Mouse (Mus musculus): Measurements from ENCODE around the gene Tmem163. TPM values are rescaled to one million over a fixed set of nuclear protein-coding genes. Genes with fewer than 3 reads are reported as not detected.

Tmem163 gene
- total and polyA plus RNA-seq, 3 experiments: 0.05 TPM; not detected in 2

DNA sequence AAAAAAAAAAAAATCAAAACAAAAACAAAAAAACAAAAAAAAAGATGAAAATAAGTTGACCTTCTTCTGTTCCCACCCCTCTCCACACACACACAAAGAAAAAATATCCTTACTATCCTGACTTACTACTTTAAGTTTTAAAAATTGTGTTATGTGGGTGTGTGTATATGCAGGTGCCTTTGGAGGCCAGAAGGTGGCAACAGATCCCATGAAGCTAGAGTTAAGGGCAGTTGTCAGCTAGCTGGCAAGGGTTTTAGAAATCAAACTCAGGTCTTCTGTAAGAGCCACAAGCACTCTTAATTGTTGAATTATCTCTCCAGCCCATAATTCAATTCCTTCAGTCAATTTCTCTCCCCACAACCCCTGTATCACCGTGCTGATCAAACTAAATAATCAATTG, 22.8 kb upstream of the Tmem163 start:
- Histone ChIP-seq H3K4me1 (ENCODE audit: insufficient read depth, low read depth, low read length) (0 out of 2 replicates have a peak, but pooled peaks cover under 1% of the 10 kb centered on the region), H3K9me3 (replicated peaks) (no peaks in the 10 kb centered on the region), H3K36me3 (replicated peaks) (no peaks in the 10 kb centered on the region), H3K27me3 (ENCODE audit: insufficient read depth, low read length) (no peaks in the 10 kb centered on the region), H3K4me3 (ENCODE audit: low read depth, low read length) (no peak overlapping the region)
- peak; percentile 49; the same call in 1 of the 2 replicates for ATAC-seq (ENCODE audit: extremely low read depth, insufficient number of reproducible peaks, low FRiP score, poor library complexity, severe bottlenecking)
- DNase-seq (ENCODE audit: low spot score): no peak
- TF ChIP-seq GATA2 (IDR thresholded peaks at IDR 0.05; ENCODE audit: borderline replicate concordance, low read depth, low read length) (no peak), TAL1 (conservative IDR thresholded peaks at IDR 0.05; ENCODE audit: low read depth, low read length) (no peak), GATA1 (IDR thresholded peaks at IDR 0.05; ENCODE audit: borderline replicate concordance, low read length) (no peak), POLR2AphosphoS5 (IDR thresholded peaks at IDR 0.05; ENCODE audit: insufficient replicate concordance, low read depth, low read length) (no peak), CTCF (IDR thresholded peaks at IDR 0.05; ENCODE audit: low read depth, low read length) (no peak)

DNA sequence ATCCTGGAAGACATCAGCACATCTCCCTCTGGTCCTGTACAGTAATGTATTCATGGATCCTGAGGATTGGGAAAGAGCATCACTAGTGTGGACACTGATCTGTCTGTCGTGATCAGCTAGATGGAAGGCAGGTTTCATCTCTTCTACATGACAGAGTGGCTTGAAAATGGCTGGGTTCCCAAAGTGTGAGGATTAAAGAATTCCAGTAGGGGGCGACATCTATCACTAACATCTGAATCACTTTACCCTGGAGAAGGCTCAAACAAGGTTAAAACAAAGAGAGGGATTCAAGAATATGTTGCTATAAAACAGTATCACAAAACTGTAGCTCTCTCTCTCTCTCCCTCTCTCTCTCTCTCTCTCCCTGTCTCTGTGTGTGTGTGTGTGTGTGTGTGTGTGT, 17.2 kb upstream of the Tmem163 start:
- 0 out of 2 replicates have a peak, but pooled peaks cover 5% of the 10 kb centered on the region for H3K4me1 ChIP-seq (ENCODE audit: insufficient read depth, low read depth, low read length)
- peaks cover 3% of the 10 kb centered on the region for H3K27me3 ChIP-seq (ENCODE audit: insufficient read depth, low read length)
- TF ChIP-seq POLR2AphosphoS5 (IDR thresholded peaks at IDR 0.05; ENCODE audit: insufficient replicate concordance, low read depth, low read length): no peak
- TF ChIP-seq CTCF (IDR thresholded peaks at IDR 0.05; ENCODE audit: low read depth, low read length): no peak; the same call in 1 of the 2 replicates
- no peak for TF ChIP-seq TAL1 (conservative IDR thresholded peaks at IDR 0.05; ENCODE audit: low read depth, low read length)
- TF ChIP-seq GATA2 (IDR thresholded peaks at IDR 0.05; ENCODE audit: borderline replicate concordance, low read depth, low read length): no peak
- no peak for TF ChIP-seq GATA1 (IDR thresholded peaks at IDR 0.05; ENCODE audit: borderline replicate concordance, low read length)
- DNase-seq (ENCODE audit: low spot score): peak; percentile 30
- peak; percentile 49 for ATAC-seq (ENCODE audit: extremely low read depth, insufficient number of reproducible peaks, low FRiP score, poor library complexity, severe bottlenecking)
- H3K9me3 ChIP-seq (replicated peaks): no peaks in the 10 kb centered on the region
- H3K4me3 ChIP-seq (ENCODE audit: low read depth, low read length): no peak overlapping the region
- no peaks in the 10 kb centered on the region for H3K36me3 ChIP-seq (replicated peaks)

DNA sequence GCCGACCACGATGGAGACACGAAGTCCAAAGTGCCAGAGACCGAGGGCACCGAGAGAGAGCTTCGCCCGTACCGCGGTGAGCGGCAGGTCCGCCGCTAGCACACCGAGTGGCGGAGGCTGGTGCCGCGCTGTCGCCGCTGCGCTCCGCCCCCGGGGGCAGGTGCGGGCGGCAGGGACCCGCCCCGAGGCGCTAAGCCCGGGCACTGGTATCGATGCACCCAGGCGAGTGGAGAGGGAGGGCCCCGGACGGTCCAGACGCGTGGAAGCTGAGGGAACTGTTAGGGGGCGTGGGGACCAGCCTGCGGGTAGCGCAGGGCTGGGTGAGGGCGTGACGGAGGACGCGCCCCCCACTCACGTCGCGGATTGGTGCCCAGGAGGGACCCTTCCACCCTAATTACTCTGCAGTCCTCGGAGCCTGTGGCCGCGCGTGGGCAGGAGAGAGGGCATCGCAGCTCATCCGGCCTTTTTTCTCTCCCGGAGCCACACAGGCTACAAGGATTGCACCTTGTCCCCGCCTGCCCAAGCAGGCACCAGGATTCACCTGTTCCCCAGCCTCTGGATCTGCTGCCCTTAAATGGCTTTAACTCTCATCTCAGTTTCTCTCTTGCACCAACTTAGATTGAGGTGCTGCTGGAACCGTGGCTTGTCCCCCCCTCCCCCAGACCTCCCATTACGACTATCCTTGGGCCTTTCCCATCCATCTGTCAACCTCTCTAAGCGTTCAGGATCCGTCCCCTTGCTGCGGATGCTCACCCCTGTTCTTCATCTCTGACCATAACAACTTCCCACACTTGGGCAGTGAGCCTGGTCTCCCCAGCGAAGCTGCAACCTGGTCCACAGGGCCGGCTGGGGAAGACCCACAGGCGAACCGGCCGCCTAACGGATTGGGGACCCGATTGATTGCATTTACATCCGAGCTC, 1.4 kb downstream of the Tmem163 start:
- Histone ChIP-seq H3K4me1 (ENCODE audit: insufficient read depth, low read depth, low read length) (no peaks in the 10 kb centered on the region), H3K27me3 (ENCODE audit: insufficient read depth, low read length) (no peaks in the 10 kb centered on the region; the same call in 1 of the 2 replicates), H3K36me3 (replicated peaks) (no peaks in the 10 kb centered on the region), H3K9me3 (replicated peaks) (peaks cover 15% of the 10 kb centered on the region), H3K4me3 (ENCODE audit: low read depth, low read length) (peak overlapping the region; percentile 27; the same call in 1 of the 2 replicates)
- TF ChIP-seq GATA2 (IDR thresholded peaks at IDR 0.05; ENCODE audit: borderline replicate concordance, low read depth, low read length) (no peak), POLR2AphosphoS5 (IDR thresholded peaks at IDR 0.05; ENCODE audit: insufficient replicate concordance, low read depth, low read length) (no peak), CTCF (IDR thresholded peaks at IDR 0.05; ENCODE audit: low read depth, low read length) (no peak), GATA1 (IDR thresholded peaks at IDR 0.05; ENCODE audit: borderline replicate concordance, low read length) (no peak), TAL1 (conservative IDR thresholded peaks at IDR 0.05; ENCODE audit: low read depth, low read length) (no peak)
- DNase-seq (ENCODE audit: low spot score): no peak
- ATAC-seq (ENCODE audit: extremely low read depth, insufficient number of reproducible peaks, low FRiP score, poor library complexity, severe bottlenecking): no peak

DNA sequence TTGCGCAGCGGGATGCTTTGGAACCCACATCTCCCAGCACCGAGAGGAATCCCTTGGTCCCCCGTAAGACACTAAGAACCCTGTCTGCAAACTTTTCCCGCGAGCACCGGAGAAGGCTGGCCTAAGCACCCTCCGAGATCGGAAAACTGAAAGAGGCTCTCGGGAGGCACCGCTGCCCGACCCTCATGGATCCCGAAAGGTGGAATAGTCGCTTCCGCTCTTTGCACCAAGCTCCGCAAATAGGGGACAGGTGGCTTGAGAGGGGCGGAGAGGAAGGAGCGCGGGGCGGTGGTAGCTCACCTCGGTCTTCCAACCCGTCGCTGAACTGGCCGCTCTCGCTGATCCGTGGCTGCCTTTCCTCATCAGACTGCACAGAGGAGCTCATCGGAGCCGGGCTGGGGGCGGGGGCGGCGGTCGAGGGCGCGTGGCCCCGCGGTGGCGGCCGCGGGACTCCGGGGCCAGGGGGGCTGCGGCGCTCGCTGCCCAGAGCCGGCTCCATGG, 2.2 kb downstream of the Tmem163 start:
- Histone ChIP-seq H3K27me3 (ENCODE audit: insufficient read depth, low read length) (no peaks in the 10 kb centered on the region; the same call in 1 of the 2 replicates), H3K4me3 (ENCODE audit: low read depth, low read length) (peak overlapping the region; percentile 27; the same call in 1 of the 2 replicates), H3K9me3 (replicated peaks) (peaks cover 15% of the 10 kb centered on the region), H3K4me1 (ENCODE audit: insufficient read depth, low read depth, low read length) (no peaks in the 10 kb centered on the region), H3K36me3 (replicated peaks) (no peaks in the 10 kb centered on the region)
- no peak for DNase-seq (ENCODE audit: low spot score)
- TF ChIP-seq TAL1 (conservative IDR thresholded peaks at IDR 0.05; ENCODE audit: low read depth, low read length): no peak
- TF ChIP-seq GATA1 (IDR thresholded peaks at IDR 0.05; ENCODE audit: borderline replicate concordance, low read length): no peak
- no peak for TF ChIP-seq GATA2 (IDR thresholded peaks at IDR 0.05; ENCODE audit: borderline replicate concordance, low read depth, low read length)
- no peak for TF ChIP-seq POLR2AphosphoS5 (IDR thresholded peaks at IDR 0.05; ENCODE audit: insufficient replicate concordance, low read depth, low read length)
- no peak for TF ChIP-seq CTCF (IDR thresholded peaks at IDR 0.05; ENCODE audit: low read depth, low read length)
- no peak for ATAC-seq (ENCODE audit: extremely low read depth, insufficient number of reproducible peaks, low FRiP score, poor library complexity, severe bottlenecking)

DNA sequence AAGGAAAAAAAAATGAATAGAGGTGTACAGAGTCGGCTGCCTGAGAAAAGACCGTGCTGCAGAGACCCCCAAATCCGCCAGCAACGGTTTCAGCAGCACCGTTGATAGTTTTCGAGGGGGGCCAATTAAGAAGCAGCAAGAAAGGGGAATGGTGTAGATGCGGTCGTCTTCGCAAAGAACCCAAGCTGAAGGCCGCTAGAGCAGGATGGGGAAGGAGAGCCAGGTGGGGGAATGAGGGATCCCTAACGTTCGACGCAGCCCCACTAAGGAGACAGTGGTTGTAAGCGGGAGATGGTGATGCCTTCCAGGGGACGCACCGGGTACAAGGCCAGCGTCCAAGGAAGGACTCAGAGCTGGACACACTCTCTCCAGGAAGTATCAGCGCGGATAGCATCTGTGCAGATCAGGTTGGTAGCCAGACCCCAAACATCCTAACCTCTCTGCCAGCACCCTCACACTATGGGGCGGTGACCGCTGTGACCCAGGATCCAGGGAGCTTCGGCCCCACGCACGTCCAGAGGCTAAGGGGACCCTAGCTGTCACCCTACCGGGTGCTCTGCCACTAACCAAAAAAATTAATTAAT, 2.7 kb downstream of the Tmem163 start:
- no peaks in the 10 kb centered on the region; the same call in 1 of the 2 replicates for H3K27me3 ChIP-seq (ENCODE audit: insufficient read depth, low read length)
- TF ChIP-seq POLR2AphosphoS5 (IDR thresholded peaks at IDR 0.05; ENCODE audit: insufficient replicate concordance, low read depth, low read length): no peak
- no peak for TF ChIP-seq CTCF (IDR thresholded peaks at IDR 0.05; ENCODE audit: low read depth, low read length)
- no peak for TF ChIP-seq GATA1 (IDR thresholded peaks at IDR 0.05; ENCODE audit: borderline replicate concordance, low read length)
- no peak for TF ChIP-seq TAL1 (conservative IDR thresholded peaks at IDR 0.05; ENCODE audit: low read depth, low read length)
- TF ChIP-seq GATA2 (IDR thresholded peaks at IDR 0.05; ENCODE audit: borderline replicate concordance, low read depth, low read length): no peak
- no peaks in the 10 kb centered on the region for H3K4me1 ChIP-seq (ENCODE audit: insufficient read depth, low read depth, low read length)
- H3K9me3 ChIP-seq (replicated peaks): peaks cover 15% of the 10 kb centered on the region
- ATAC-seq (ENCODE audit: extremely low read depth, insufficient number of reproducible peaks, low FRiP score, poor library complexity, severe bottlenecking) (no peak), DNase-seq (ENCODE audit: low spot score) (no peak)
- no peak overlapping the region for H3K4me3 ChIP-seq (ENCODE audit: low read depth, low read length)
- no peaks in the 10 kb centered on the region for H3K36me3 ChIP-seq (replicated peaks)

Measured in G1E (cell line).